Mouse (Mus musculus) left cerebral cortex, adult 18-20 months (tissue): ENCODE data around the gene Wdr46. TPM values are rescaled to one million over a fixed set of nuclear protein-coding genes. Genes with fewer than 3 reads are reported as not detected.
"Not testable (repeated sequence)": the region's sequence is repeated elsewhere in the genome, so short reads cannot be mapped to it uniquely, and the experiment has no call there.

Experiments
- DNase-seq, 2 experiments: peaks; one replicate each; pipeline ENCODE4 v3.0.0; 2021 to 2022; ENCODE audit warnings: low spot score in 2 of 2, mixed read lengths in 1 of 2
- long read RNA-seq, 2 experiments: library from polyadenylated mRNA; stranded (forward); transcript quantifications; one replicate each; pipeline ENCODE4 v2.0.0; 2021
- total RNA-seq, 2 experiments: library from RNA; stranded (reverse); gene quantifications; 2 replicates each; pipeline ENCODE4 v1.2.3; 2021

Wdr46 gene
- total RNA-seq = 10 to 100 TPM; 12.5 to 13.8 TPM
- long read RNA-seq, experiment 1, partial matches to known transcripts = 3 of 8 reads
- long read RNA-seq, experiment 1, other reads (novel, unspliced or antisense) = 2 of 8 reads
- long read RNA-seq, experiment 2, transcript Wdr46-201 (15 exons, 2,229 nt) = major isoform, 12 of 12 reads
- long read RNA-seq, experiment 2, partial matches to known transcripts = 0 of 12 reads
- long read RNA-seq, experiment 2, other reads (novel, unspliced or antisense) = 0 of 12 reads

DNA sequence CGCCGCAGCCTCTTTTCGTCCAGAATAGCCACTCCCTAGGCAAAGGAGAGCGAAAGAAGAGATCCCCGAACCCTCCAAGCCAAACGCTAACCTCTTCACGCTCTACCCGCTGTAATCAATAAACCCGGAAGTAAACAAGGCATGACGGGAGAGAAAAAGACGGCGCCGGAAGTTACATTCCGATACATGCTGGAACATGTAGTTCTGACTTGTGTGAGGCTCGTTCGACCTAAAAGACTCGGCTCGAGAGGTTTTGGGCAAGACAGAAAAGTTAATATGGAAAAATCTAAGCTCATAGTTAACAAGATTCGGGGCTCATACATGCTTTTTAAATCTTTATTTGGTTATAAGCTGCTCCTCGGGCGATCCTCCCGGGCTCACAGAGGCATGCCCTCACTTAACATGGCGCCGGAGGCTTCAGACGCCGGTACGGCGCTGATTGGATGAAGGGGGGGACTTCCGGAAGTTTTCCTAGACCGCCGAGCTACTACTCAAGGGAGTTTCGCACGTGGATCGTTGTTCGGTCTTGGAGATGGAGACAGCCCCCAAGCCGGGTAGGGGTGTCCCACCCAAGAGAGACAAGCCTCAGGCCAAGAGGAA lies at the start of gene Wdr46, which contains the start of gene Pfdn6:
Gene Wdr46, plus strand, starts transcription at position 455 of the 600 bp plus-strand sequence.
Gene Pfdn6, minus strand, starts transcription at position 138 of the 600 bp plus-strand sequence.
- DNase-seq = peak; percentile 86

DNA sequence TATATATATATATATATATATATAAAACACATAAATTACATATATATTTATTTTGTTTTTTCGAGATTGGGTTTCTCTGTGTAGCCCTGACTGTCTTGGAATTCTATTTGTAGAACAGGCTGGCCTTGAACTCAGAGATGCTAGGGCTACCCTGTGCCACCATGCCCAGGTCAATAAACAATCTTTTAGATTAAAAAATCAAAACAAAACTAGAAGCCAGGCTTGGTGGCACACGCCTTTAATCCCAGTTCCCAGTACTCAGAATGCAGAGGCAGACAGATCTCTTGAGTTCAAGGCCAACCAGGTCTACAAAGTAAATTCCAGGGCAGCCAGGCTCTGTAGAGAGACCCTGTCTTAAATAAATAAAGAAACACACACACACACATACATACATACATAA lies 49.1 kb upstream of the Wdr46 start:
- DNase-seq = no peak

DNA sequence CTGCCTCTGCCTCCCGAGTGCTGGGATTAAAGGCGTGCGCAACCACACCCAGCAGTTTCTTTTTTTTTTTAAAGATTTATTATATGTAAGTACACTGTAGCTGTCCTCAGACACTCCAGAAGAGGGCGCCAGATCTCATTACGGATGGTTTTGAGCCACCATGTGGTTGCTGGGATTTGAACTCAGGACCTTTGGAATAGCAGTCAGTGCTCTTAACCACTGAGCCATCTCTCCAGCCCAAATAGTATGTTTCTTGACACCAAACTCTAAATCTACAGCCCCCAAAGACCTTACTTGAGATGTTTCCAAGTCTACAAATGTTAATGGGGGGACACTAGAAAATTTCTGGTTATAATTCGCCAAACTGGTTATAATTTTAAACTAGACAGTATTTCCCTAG lies 48.6 kb upstream of the Wdr46 start:
- not testable (repeated sequence) for DNase-seq

DNA sequence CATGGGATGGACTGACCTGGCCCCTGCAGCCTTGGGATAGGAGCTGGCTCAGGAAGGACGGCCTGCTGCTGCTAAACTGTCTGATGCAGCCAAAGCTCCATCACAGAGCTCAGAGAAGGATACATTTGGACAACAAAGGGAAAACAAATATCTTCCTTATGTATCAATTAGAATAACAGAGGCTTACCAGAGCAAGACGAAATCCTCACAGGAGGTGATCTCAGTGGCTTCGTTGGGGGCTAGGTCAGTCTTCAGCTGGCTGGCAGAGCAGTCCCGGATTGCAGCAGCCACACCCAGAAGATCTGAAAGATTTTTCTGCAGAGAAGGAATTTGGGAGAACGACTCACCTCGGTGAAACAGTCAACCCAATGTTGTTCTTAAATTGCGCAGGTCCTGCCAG lies 48.0 kb upstream of the Wdr46 start:
- DNase-seq = no peak

DNA sequence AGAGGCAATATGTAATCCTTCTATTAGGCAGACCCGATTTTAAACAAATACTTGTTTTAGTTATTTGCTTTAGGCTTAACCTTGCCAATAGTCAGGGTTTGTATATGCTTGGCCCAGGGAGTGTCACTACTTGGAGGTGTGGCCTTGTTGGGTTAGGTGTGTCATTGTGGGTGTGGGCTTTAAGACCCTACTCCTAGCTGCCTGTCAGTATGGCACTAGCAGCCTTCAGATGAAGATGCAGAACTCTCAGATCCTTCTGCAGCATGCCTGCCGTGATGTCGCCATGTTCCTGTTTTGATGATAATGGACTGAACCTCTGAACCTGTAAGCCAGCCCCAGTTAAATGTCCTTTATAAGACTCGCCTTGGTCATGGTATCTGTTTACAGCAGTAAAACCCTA lies 47.4 kb upstream of the Wdr46 start:
- DNase-seq = not testable (repeated sequence)

DNA sequence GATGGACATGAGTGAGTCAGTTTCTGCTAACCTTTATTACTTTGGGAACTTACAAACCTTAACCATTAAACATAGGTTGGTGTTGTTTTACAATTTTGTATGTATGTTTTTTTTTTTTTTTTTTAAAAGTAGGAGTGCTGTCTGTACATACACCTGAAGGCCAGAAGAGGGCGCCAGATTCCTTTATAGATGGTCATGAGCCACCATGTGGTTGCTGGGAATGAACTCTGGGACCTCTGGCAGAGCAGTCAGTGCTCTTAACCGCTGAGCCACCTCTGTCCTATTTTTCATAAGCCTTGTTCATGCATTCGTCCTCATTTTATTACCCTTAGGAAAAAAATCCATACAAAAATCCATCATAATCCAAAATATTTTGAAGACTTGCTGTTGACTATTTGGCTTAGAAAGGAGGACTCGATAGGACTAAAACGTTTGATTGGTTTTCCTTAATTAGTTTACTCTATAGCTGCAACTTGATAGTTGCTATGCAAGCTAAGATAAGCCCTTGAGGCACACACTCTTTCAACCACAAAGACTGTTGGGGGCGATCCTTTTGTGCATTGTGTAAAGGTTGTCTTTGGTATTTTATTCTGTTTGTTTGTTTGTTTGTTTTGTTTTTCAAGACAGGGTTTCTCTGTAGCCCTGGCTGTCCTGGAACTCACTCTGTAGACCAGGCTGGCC lies 43.2 kb upstream of the Wdr46 start:
- no peak for DNase-seq

DNA sequence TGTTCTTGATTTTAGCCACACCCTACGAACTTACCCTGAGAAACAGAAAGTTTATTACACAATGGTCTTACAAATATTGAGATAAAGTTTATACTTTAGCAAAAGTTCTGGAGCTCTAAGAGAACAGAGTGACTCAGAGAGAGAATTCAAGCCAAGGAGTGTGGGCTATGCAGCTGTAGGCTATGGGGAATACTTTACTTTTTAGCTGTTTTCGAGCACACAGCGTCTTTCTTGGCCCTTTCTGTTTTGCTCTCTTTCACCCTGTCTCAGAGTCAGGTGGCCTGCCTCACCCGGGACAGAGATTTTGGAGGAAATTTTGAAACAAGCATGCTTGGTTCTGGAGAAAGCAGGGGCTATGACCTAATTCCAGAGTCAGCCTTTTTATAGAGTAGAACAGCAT lies 42.3 kb upstream of the Wdr46 start:
- not testable (repeated sequence) for DNase-seq

DNA sequence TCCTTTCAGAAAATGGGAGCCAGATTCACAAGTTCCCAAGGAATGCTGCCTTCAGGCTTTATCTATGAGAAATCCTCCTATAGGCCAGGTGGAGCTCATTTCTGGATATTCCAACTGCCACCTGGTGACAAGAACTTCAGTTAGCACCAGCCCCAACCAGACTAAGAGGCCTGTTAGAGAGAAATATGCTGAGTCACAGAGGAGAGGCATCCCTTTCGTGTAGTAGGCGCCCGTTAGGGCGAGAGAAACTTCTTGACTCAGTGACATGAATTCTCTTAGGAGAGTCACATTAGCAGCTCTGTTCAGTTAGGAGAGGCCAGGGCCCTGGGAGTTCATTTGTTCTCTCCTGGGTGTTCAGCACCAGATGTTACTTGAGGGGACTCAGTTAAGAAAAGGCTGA lies 40.8 kb upstream of the Wdr46 start:
- no peak for DNase-seq

DNA sequence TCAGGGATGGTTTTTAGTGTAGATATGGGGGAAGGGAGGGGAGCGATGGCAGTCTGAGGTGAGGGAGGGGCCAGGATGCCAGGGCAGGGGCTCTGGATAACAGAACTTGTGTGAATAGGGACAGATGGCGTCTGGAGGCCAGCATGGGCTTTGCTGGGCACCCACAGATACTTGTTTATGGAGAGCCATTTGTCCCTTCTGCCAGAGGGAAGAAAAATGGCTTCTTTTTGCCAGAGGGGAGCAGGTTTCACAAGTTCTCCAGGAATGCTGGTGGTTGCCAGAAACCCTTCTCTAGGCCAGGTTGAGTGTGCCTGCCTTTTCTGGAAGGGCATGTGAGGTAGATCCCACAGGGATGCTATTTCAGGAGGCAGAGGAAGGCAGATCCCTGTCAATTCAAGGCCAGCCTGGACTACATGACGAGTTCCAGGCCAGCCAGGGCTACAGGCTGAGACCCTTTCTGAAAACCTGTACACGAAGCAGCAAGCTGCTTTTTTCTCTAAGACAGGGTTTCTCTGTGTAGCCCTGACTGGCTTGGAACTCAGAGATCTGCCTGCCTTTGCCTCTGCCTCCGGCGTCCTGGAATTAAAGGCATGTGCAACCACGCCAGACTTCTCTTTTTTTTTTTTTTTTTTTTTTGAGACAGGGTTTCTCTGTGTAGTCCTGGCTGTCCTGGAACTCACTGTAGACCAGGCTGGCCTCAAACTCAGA lies 40.0 kb upstream of the Wdr46 start:
- no peak for DNase-seq

DNA sequence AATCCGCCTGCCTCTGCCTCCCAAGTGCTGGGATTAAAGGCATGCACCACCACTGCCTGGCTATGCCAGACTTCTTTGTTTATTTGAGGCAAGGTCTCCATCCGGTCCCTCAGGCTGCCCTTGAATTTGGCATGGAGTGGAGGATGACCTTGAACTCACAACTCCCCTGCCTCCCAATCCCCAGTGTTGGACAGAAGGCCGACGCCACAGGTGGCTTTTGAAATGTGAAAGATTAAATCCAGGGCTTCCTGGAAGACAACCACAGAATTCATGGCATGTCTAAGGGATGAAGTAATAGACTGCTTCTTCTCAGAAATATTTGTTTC lies 39.5 kb upstream of the Wdr46 start:
- DNase-seq = no peak

DNA sequence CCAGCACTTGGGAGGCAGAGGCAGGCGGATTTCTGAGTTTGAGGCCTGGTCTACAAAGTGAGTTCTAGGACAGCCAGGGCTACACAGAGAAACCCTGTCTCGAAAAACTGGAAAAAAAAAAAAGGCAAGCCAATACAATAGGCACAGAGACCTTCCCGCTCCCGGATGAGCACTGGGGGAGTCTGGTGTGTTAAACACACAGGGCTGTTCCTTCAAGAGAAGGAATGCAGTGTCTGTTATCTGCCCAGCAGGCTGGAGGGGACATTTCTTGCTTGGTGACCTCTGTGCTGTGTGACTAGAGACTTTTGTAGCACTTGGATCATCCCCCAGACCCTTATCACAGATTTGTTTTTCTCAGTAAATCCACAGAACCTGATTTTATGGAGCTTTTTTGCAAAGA lies 38.8 kb upstream of the Wdr46 start:
- DNase-seq = no peak

DNA sequence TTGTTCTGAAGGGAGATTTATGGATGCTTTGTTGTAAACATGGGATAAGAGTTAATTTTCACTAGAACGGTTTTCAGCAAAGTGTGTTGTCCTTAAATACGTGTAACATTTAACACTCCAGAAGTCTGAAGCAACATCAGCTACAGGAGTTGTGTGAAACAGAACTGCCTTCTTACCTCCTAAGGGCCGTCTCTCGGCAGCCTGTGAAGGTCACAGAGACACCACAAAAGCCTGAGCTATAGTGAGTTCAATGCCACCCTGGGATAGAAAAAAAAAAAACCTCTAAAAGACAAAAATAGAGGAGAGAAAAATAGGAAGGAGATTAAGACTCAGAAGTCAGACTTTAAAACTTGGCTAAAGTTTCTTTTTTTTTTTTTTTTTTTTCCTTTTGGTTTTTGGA lies 38.4 kb upstream of the Wdr46 start:
- DNase-seq = no peak

DNA sequence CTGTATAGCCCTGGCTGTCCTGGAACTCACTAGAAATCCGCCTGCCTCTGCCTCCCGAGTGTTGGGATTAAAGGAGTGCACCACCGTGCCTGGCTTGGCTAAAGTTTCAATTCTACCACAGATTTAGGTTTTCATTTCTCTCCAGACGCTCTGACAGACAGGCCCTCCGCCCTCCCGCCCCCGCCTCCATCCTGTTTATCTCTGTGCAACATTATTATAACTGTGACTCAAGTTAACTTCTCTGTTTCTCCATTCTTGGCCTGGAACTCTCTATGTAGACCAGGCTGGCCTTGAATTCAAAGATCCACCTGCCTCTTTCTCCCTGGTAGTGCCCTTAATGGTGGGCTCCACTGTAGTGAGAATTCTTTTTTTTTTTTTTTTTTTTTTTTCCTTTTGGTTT lies 38.0 kb upstream of the Wdr46 start:
- no peak for DNase-seq

DNA sequence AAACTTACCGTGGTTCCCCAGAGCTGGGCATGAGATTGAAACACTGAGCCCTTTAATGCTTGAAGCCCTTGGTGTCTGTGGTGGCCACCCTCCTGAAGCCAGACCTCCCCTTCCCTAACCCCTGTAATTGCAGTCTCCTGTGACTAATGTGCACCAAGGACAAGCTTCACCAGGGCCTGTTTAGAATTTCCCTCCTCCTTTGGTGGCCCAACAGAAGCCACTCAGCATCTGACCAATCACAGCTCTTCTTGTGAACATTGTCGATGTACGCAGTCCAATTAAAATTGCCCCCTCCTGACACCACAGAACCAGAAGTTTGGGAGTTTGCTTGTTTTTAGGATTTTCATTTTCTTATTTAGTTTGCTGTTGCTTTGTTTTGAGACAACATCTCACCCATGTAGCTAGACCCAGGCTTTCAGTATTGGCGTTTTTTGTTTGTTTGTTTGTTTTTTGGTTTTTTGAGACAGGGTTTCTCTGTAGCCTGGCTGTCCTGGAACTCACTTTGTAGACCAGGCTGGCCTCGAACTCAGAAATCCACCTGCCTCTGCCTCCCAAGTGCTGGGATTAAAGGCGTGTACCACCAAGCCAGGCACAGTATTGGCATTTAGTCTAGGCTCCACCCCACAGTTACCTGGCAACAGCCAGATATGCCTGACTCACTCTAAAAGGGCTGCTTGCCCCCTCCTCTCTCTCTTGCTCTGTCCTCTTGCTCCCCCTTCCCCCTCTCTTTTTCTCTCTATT lies 36.4 kb upstream of the Wdr46 start:
- not testable (repeated sequence) for DNase-seq

DNA sequence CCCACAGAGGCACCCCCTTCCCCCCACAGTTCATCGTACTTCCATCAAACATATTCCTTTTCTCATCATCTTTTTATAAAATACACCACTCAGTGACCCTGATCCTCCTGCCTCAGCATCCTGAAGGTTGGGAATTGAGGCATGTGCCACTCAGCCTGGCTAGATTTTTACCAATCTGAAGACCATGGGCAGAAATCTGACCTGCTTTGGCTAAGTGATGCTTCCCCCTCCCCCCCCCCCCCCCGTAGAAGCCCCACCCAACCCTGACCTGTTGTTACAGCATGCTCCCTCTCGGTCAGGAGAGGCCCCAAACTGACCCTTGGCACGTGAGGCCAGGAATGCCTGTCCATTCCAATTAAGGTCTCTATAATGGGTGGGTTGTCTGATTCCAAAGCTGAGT lies 35.6 kb upstream of the Wdr46 start, which contains the start of gene Platr17:
Gene Platr17, plus strand, starts transcription at position 301 of the 400 bp plus-strand sequence.
- not testable (repeated sequence) for DNase-seq

DNA sequence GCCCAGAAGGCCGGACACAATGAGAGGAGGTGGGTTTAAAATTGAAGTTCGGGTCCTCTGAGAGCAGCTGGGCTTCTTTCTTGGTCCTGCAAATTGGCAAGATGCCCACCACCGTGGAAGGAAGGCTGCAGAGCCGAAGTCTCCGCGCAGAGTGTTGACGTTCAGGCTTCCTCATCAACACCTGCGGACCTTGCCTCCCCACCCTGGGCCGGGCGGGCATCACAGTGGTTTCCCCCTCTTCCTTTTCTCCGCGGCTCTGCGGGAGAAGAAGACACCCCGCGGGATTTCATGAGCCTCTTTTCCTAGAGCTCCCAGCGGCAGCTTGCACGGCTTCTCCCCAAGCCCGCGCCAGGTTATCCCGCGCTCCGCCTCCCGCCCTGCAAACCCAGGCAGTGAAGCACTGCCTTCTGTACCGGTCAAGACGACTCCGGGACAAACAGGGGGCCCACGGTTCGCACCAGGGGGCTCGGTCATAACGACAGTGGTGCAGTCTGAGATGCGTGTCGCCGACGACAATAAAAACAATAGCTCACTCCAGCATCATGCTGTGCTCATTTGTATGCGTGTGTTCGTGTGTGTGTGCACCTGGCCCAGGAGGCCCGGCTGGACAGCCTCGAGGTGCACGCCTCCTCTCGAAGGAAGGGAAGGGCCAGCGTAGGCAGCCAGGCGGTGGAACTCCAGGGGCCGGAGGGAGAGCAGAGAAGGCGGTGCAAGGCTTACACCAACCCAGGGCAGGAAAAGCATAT lies 32.0 kb upstream of the Wdr46 start:
- peak; percentile 51 to 55 for DNase-seq

DNA sequence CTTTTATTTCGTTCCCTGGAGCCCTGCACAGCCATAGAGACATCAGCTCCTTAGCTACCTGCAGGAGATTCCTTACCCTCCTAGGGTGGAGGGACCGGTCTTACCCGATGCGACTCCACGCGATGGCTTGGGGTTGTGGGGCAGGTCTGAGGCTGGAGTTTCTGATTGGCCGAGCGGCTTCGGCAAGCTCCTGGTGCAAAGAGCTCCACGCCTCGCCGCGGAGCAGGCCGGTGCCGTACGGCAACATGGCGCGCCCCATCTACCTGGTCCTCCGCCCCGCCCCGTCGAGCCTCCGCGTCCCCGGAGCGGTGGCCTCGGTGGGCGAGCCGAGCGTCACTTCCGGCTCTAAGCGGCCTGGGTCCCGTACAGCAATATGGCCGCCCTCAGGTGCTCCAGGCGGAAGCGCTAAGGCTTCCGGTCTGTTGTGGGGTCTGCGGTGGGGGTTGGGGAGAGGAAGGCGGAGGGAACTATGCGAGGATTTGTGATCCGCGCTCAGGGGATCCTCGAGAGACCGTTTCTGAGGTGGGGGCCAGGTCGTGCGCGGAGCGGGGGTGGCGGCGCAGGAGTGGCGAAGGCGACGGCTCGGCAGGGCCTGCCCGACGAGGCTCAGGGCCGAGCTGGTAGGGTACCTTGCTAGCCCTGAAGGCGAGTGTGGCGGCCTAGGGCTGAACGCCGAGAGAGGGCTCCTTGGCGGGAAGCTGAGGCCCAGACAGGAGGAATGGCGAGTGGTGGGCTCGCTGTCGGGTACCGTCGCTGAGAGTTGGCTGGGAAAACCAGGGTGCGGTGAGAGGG lies 31.2 kb upstream of the Wdr46 start, which contains the start of gene Daxx:
Gene Daxx, plus strand, starts transcription at position 338 of the 792 bp plus-strand sequence.
- peak; percentile 97 to 99 for DNase-seq

DNA sequence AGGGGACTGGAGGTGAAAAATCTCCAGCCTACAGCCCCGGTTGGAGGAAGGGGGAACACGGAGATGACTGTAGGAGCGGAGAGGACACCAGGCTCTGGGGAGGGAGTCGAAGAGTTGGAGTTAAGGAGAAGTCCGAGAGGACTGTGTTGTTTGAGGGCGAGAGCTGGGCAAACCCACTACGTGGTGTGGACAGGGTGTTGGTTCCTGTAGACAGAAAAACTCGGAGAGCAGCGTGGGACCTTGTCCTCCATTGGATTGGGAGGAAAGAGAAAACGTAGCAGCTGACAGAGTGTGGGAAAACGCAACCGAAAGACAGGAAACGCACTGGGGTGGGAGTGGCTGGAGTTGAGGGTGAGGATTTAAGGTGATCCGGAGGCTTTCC lies 30.6 kb upstream of the Wdr46 start:
- no peak for DNase-seq

DNA sequence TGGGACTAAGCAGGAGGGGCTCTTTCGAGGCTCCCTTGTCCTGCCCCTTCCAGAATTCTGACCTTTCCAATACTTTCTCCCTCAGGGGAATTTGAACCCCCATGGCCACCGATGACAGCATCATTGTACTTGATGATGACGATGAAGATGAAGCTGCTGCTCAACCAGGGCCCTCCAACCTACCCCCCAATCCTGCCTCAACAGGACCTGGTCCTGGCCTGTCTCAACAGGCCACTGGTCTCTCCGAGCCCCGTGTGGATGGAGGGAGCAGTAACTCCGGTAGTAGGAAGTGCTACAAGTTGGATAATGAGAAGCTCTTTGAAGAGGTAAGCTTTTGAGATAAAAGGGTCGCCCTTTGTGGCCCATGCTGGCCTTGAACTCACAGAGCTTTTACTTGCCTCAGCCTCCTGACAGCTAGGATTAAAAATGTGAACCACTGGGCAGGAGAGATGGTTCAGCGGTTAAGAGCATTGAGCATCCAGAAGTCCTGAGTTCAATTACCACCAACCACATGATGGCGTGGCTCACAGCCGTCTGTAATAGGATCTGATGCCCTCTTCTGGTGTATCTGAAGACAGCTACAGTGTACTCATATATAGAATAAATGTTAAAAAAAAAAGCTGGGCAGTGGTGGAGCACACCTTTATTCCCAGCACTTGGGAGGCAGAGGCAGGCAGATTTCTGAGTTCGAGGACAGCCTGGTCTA lies 30.0 kb upstream of the Wdr46 start:
- no peak for DNase-seq
